Mouse (Mus musculus) midbrain, embryonic 12.5 days (tissue): ENCODE data around the gene Olfr961. TPM values are rescaled to one million over a fixed set of nuclear protein-coding genes. Genes with fewer than 3 reads are reported as not detected.

ENCODE experiments used
- ATAC-seq: fragments of 200-750 bp; cut with Nextera tagmentation; 2 replicates; pipeline ENCODE4 v1.8.0; 2017; ENCODE audit warnings: low read depth, moderate TSS enrichment, moderate library complexity; ENCODE audit not compliant: low FRiP score
- H3K27ac ChIP-seq: fragments of 300-500 bp; sonication (generic); replicated peaks from 2 replicates; pipeline ENCODE4 v1.5.1; 2016; ENCODE audit warnings: mild to moderate bottlenecking
- H3K27me3 ChIP-seq: fragments of 300-500 bp; sonication (generic); 2 replicates; pipeline ENCODE4 v1.6.1; 2016; ENCODE audit warnings: mild to moderate bottlenecking
- H3K36me3 ChIP-seq: fragments of 300-500 bp; sonication (generic); 2 replicates; pipeline ENCODE4 v1.6.1; 2016
- H3K4me1 ChIP-seq: fragments of 300-500 bp; sonication (generic); 2 replicates; pipeline ENCODE4 v1.6.1; 2016
- H3K4me2 ChIP-seq: fragments of 300-500 bp; sonication (generic); replicated peaks from 2 replicates; pipeline ENCODE4 v1.6.1; 2016; ENCODE audit warnings: mild to moderate bottlenecking, moderate library complexity
- H3K4me3 ChIP-seq: fragments of 300-500 bp; sonication (generic); 2 replicates; pipeline ENCODE4 v1.5.1; 2016; ENCODE audit warnings: mild to moderate bottlenecking
- H3K9ac ChIP-seq: fragments of 300-500 bp; sonication (generic); replicated peaks from 2 replicates; pipeline ENCODE4 v1.6.1; 2016; ENCODE audit warnings: mild to moderate bottlenecking, moderate library complexity
- H3K9me3 ChIP-seq: fragments of 300-500 bp; sonication (generic); 2 replicates; pipeline ENCODE4 v1.6.1; 2016; ENCODE audit warnings: mild to moderate bottlenecking
- WGBS: fragments of 180-500 bp; shearing (Covaris S2); methylation state at CpG from one replicate; pipeline ENCODE4 v1.1.7; 2016; 5-methylcytosine and 5-hydroxymethylcytosine counted together
- polyA plus RNA-seq: library from polyadenylated mRNA; unstranded; fragments of >200 nt; fragmentation: Nextera tagmentation; extraction: Ambion mirVana; gene quantifications from 2 replicates; pipeline ENCODE4 v1.2.1, GENCODE M21; 2016

Gene Olfr961
- polyA plus RNA-seq: not detected in 2 replicates

GRCm38 (mm10) chr9:39644785-39645184 lies at the start of gene Olfr961:
Gene Olfr961, plus strand, starts transcription at chr9:39645085.
- Histone ChIP-seq H3K27ac (no peak within 1 kb of the TSS), H3K36me3 (no peaks in the 10 kb centered on the region), H3K4me2 (no peak within 1 kb of the TSS), H3K4me1 (no peaks in the 10 kb centered on the region), H3K9me3 (no peaks in the 10 kb centered on the region), H3K27me3 (no peaks in the 10 kb centered on the region), H3K4me3 (no peak within 1 kb of the TSS), H3K9ac (no peak within 1 kb of the TSS)
- no peak for ATAC-seq

- Histone ChIP-seq H3K27me3 (no peaks in the 10 kb centered on the region; the same call in 1 of the 2 replicates), H3K4me3 (peak overlapping the region; percentile 44), H3K9ac (peak overlapping the region; percentile 37), H3K9me3 (no peaks in the 10 kb centered on the region), H3K36me3 (no peaks in the 10 kb centered on the region), H3K4me2 (peak overlapping the region; percentile 74), H3K27ac (no peak overlapping the region), H3K4me1 (peaks cover 12% of the 10 kb centered on the region; the same call in 1 of the 2 replicates)
- peak; percentile 90 for ATAC-seq
- WGBS: 2% methylated on average over 19 of the region's 19 CpGs
These were observed 42.2 kb upstream of the Olfr961 start for GRCm38 (mm10) chr9:39602536-39603332.

- ATAC-seq: peak; percentile 74
- Histone ChIP-seq H3K4me3 (peak overlapping the region; percentile 44), H3K4me2 (peak overlapping the region; percentile 74), H3K9me3 (no peaks in the 10 kb centered on the region), H3K27me3 (no peaks in the 10 kb centered on the region; the same call in 1 of the 2 replicates), H3K4me1 (peaks cover 12% of the 10 kb centered on the region; the same call in 1 of the 2 replicates), H3K36me3 (no peaks in the 10 kb centered on the region), H3K27ac (no peak overlapping the region), H3K9ac (peak overlapping the region; percentile 37; the same call in 1 of the 2 replicates)
- 0% methylated on average over 9 of the region's 9 CpGs for WGBS
These were observed 41.5 kb upstream of the Olfr961 start for GRCm38 (mm10) chr9:39603333-39603845.

GRCm38 (mm10) chr9:39603999-39604453 lies 40.9 kb upstream of the Olfr961 start, which contains the start of gene AW551984:
Gene AW551984, minus strand, starts transcription at chr9:39604403.
- ATAC-seq: peak; percentile 32; the same call in 1 of the 2 replicates
- Histone ChIP-seq H3K4me1 (peaks cover 12% of the 10 kb centered on the region; the same call in 1 of the 2 replicates), H3K27me3 (no peaks in the 10 kb centered on the region; the same call in 1 of the 2 replicates), H3K27ac (no peak within 1 kb of the TSS), H3K4me2 (peak within 1 kb of the TSS; percentile 74), H3K9me3 (no peaks in the 10 kb centered on the region), H3K36me3 (no peaks in the 10 kb centered on the region), H3K9ac (peak within 1 kb of the TSS; percentile 37; the same call in 1 of the 2 replicates), H3K4me3 (peak within 1 kb of the TSS; percentile 44)
- WGBS: 0% methylated on average over 8 of the region's 8 CpGs

DNA sequence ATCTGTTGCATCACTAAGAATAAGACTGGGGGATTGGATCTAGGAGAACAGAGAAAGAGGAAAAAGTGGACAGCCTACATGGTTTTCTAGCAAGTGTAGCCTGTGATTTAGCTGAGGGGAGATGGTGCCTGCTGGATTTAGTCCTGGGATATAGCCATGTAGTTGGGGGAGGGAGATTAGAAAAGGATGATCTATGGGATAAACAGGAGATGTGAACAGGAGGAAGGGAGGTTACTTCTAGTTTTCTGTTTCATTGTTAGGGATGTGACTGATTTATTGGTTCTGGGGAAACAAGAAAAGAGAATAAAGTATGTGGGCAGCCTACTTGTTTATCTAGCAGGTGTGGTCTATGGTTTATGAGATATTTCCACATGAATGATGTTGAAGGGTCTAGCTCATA lies 36.4 kb upstream of the Olfr961 start:
- ATAC-seq: no peak
- peaks cover 6% of the 10 kb centered on the region; the same call in 1 of the 2 replicates for H3K4me1 ChIP-seq
- H3K27ac ChIP-seq: no peak overlapping the region
- no peaks in the 10 kb centered on the region for H3K9me3 ChIP-seq
- H3K36me3 ChIP-seq: no peaks in the 10 kb centered on the region
- H3K9ac ChIP-seq: no peak overlapping the region
- H3K4me2 ChIP-seq: no peak overlapping the region
- H3K27me3 ChIP-seq: no peaks in the 10 kb centered on the region
- no peak overlapping the region for H3K4me3 ChIP-seq

DNA sequence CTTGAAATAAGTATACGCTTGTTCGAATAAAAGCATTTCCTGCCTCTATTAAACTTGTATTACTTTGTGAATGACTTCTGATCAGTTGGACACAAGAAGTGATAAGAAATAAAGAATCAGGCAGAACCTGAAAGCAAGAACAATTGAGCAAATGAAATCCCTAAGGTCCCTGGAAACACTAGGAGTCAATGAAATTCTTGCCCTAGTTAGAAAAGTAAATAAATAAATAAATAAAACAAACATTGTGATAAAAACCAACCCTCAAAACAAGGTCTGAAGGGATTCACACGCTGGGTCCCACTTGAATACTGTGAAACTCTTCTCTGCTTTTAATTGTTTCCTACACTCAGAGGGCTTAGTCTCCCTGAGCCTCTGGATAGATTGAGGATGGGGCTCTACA lies 34.5 kb upstream of the Olfr961 start, which contains the start of gene Olfr148:
TSS of gene Olfr148 (plus strand) at position 301 of the 400 bp plus-strand sequence.
- H3K27ac ChIP-seq: no peak within 1 kb of the TSS
- no peaks in the 10 kb centered on the region for H3K4me1 ChIP-seq
- ATAC-seq: no peak
- no peak within 1 kb of the TSS for H3K9ac ChIP-seq
- H3K27me3 ChIP-seq: no peaks in the 10 kb centered on the region
- 71% methylated on average over 3 of the region's 3 CpGs for WGBS
- no peaks in the 10 kb centered on the region for H3K9me3 ChIP-seq
- H3K4me2 ChIP-seq: no peak within 1 kb of the TSS
- no peaks in the 10 kb centered on the region for H3K36me3 ChIP-seq
- no peak within 1 kb of the TSS for H3K4me3 ChIP-seq

GRCm38 (mm10) chr9:39611953-39612352 lies 32.9 kb upstream of the Olfr961 start:
- Histone ChIP-seq H3K4me3 (no peak overlapping the region), H3K4me2 (no peak overlapping the region), H3K4me1 (no peaks in the 10 kb centered on the region), H3K9me3 (no peaks in the 10 kb centered on the region), H3K9ac (no peak overlapping the region), H3K27me3 (no peaks in the 10 kb centered on the region), H3K27ac (no peak overlapping the region), H3K36me3 (no peaks in the 10 kb centered on the region)
- 68% methylated on average over 1 of the region's 1 CpGs for WGBS
- peak; percentile 62; the same call in 1 of the 2 replicates for ATAC-seq

DNA sequence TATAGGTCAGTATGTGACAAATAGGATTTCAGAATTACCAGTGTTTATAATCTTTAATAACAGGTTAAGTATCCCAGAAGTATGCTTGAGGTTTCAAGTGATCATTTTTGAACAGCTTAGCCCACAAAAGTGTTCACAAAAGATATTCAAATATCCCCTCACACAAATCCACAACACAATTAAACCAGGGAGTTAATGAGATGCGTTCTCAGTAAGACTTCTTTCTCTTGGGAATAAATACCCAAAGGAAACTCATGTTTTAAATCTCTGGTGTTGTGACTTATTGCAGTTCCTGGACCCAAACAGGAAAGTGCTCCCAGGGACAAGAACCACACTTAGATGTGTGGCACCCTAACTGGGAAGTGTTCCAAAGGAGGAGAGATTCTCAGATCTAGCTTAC lies 23.8 kb upstream of the Olfr961 start, which contains the start of gene Olfr960:
TSS of gene Olfr960 (plus strand) at position 301 of the 400 bp plus-strand sequence.
- H3K4me1 ChIP-seq: no peaks in the 10 kb centered on the region
- H3K4me3 ChIP-seq: no peak within 1 kb of the TSS
- no peaks in the 10 kb centered on the region for H3K9me3 ChIP-seq
- ATAC-seq: no peak
- 56% methylated on average over 1 of the region's 1 CpGs for WGBS
- no peak within 1 kb of the TSS for H3K27ac ChIP-seq
- H3K4me2 ChIP-seq: no peak within 1 kb of the TSS
- H3K36me3 ChIP-seq: no peaks in the 10 kb centered on the region
- no peak within 1 kb of the TSS for H3K9ac ChIP-seq
- no peaks in the 10 kb centered on the region for H3K27me3 ChIP-seq

- WGBS: 92% methylated on average over 3 of the region's 3 CpGs
- Histone ChIP-seq H3K27ac (no peak overlapping the region), H3K9me3 (no peaks in the 10 kb centered on the region), H3K27me3 (no peaks in the 10 kb centered on the region), H3K36me3 (no peaks in the 10 kb centered on the region), H3K4me3 (no peak overlapping the region), H3K4me1 (no peaks in the 10 kb centered on the region), H3K4me2 (no peak overlapping the region), H3K9ac (no peak overlapping the region)
- no peak for ATAC-seq
These were observed 21.1 kb upstream of the Olfr961 start for GRCm38 (mm10) chr9:39623783-39624182.

DNA sequence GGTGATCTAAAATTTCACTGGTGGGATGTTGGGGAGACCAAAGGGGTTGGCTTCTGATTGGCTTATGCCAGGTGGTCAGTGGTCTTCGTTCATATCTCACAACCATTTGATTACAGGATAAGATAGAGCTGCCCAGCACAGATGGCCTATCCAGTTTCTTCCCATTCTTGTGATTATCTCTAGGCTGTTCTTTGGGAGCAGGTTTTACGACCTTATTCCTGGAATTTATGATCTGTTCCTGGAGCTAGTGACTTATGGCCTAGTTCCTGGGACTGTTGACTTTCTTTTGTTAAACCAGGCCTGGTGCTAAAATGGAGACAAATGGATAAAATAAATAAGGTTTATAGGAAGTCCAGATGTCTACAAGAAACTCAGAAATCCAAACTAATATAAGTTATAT lies 20.2 kb upstream of the Olfr961 start:
- no peaks in the 10 kb centered on the region for H3K9me3 ChIP-seq
- 86% methylated on average over 2 of the region's 2 CpGs for WGBS
- H3K9ac ChIP-seq: no peak overlapping the region
- no peaks in the 10 kb centered on the region for H3K4me1 ChIP-seq
- H3K27ac ChIP-seq: no peak overlapping the region
- no peak overlapping the region for H3K4me2 ChIP-seq
- no peaks in the 10 kb centered on the region for H3K36me3 ChIP-seq
- H3K27me3 ChIP-seq: no peaks in the 10 kb centered on the region
- ATAC-seq: no peak
- H3K4me3 ChIP-seq: no peak overlapping the region

DNA sequence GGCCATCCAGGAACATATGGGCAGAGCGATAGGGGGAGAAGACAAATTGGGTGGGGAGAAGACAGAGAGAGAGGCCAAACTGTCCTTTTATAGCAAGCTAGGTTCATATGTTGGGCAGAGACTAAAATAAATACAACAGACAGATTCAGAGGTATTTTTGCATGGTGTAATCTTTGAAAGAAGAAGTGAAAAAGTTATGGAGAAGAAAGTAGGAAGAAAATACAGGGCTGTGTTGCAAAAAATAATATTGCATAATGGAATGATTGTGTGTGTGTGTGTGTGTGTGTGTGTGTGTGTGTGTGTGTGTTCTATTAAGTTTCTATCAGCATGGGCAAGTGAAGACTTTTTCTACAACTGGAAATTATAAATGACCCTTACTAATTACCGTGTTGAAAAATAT lies 15.8 kb upstream of the Olfr961 start:
- H3K27me3 ChIP-seq: no peaks in the 10 kb centered on the region
- no peak for ATAC-seq
- 86% methylated on average over 2 of the region's 2 CpGs for WGBS

More for the DNA sequence above, 15.8 kb upstream of the Olfr961 start:
- H3K9ac ChIP-seq: no peak overlapping the region
- no peaks in the 10 kb centered on the region for H3K36me3 ChIP-seq
- H3K4me1 ChIP-seq: no peaks in the 10 kb centered on the region
- H3K4me2 ChIP-seq: no peak overlapping the region
- no peak overlapping the region for H3K4me3 ChIP-seq
- no peak overlapping the region for H3K27ac ChIP-seq
- H3K9me3 ChIP-seq: no peaks in the 10 kb centered on the region
